Mouse (Mus musculus): ENCODE measurements at regions not wholly inside any gene's neighbourhood (a gene's known extent, or its start where the extent isn't known, plus 50 kb on each side); places are given as distances from the start of the nearest gene placed in this dataset.

- Histone ChIP-seq H3K4me1 (ENCODE audit: control insufficient read depth, insufficient read depth, low read length) (peaks cover 15% of the 10 kb centered on the region; the same call in 1 of the 2 replicates), H3K79me2 (ENCODE audit: control insufficient read depth, insufficient read depth, low read length) (no peaks in the 10 kb centered on the region), H3K36me3 (ENCODE audit: control insufficient read depth, insufficient read depth, low read length) (no peaks in the 10 kb centered on the region), H3K4me3 (ENCODE audit: insufficient read depth, low read depth, low read length) (no peak overlapping the region), H3K27ac (replicated peaks; ENCODE audit: insufficient read depth, low read depth, low read length) (peak overlapping the region; percentile 36), H3K9ac (ENCODE audit: low read depth, low read length) (no peak overlapping the region), H3K27me3 (ENCODE audit: control insufficient read depth, insufficient read depth, low read length) (no peaks in the 10 kb centered on the region)
- 20% methylated on average over 3 of the region's 3 CpGs for WGBS
- TF ChIP-seq POLR2A (IDR thresholded peaks at IDR 0.05; ENCODE audit: extremely low read depth, insufficient read depth, low read length) (no peak), CTCF (IDR thresholded peaks at IDR 0.05; ENCODE audit: low read depth, low read length) (no peak)
- DNase-seq (ENCODE audit: extremely low read depth, low read depth, low spot score): peak; percentile 94
These were observed 1379.4 kb upstream of the A1bg start for GRCm38 (mm10) chr15:62302233-62302632.

- Histone ChIP-seq H3K79me2 (ENCODE audit: control insufficient read depth, insufficient read depth, low read length) (no peaks in the 10 kb centered on the region), H3K9ac (ENCODE audit: low read depth, low read length) (no peak overlapping the region), H3K27me3 (ENCODE audit: control insufficient read depth, insufficient read depth, low read length) (no peaks in the 10 kb centered on the region), H3K36me3 (ENCODE audit: control insufficient read depth, insufficient read depth, low read length) (no peaks in the 10 kb centered on the region), H3K4me1 (ENCODE audit: control insufficient read depth, insufficient read depth, low read length) (peaks cover 15% of the 10 kb centered on the region; the same call in 1 of the 2 replicates), H3K27ac (replicated peaks; ENCODE audit: insufficient read depth, low read depth, low read length) (no peak overlapping the region), H3K4me3 (ENCODE audit: insufficient read depth, low read depth, low read length) (no peak overlapping the region)
- WGBS: 80% methylated on average over 3 of the region's 3 CpGs
- TF ChIP-seq POLR2A (IDR thresholded peaks at IDR 0.05; ENCODE audit: extremely low read depth, insufficient read depth, low read length) (no peak), CTCF (IDR thresholded peaks at IDR 0.05; ENCODE audit: low read depth, low read length) (no peak)
- no peak for DNase-seq (ENCODE audit: extremely low read depth, low read depth, low spot score)
These were observed 1378.8 kb upstream of the A1bg start for GRCm38 (mm10) chr15:62301567-62301966.

GRCm38 (mm10) chr15:62297138-62297537, 1374.3 kb upstream of the A1bg start:
- TF ChIP-seq CTCF (IDR thresholded peaks at IDR 0.05; ENCODE audit: low read depth, low read length) (no peak), POLR2A (IDR thresholded peaks at IDR 0.05; ENCODE audit: extremely low read depth, insufficient read depth, low read length) (no peak)

GRCm38 (mm10) chr15:62295233-62295927, 1372.6 kb upstream of the A1bg start:
- Histone ChIP-seq H3K36me3 (ENCODE audit: control insufficient read depth, insufficient read depth, low read length) (no peaks in the 10 kb centered on the region), H3K27ac (replicated peaks; ENCODE audit: insufficient read depth, low read depth, low read length) (peak overlapping the region; percentile 60), H3K27me3 (ENCODE audit: control insufficient read depth, insufficient read depth, low read length) (no peaks in the 10 kb centered on the region), H3K79me2 (ENCODE audit: control insufficient read depth, insufficient read depth, low read length) (no peaks in the 10 kb centered on the region), H3K4me1 (ENCODE audit: control insufficient read depth, insufficient read depth, low read length) (peaks cover 7% of the 10 kb centered on the region; the same call in 1 of the 2 replicates), H3K4me3 (ENCODE audit: insufficient read depth, low read depth, low read length) (no peak overlapping the region), H3K9ac (ENCODE audit: low read depth, low read length) (peak overlapping the region; percentile 5; the same call in 1 of the 2 replicates)
- WGBS: 31% methylated on average over 8 of the region's 8 CpGs
- TF ChIP-seq CTCF (IDR thresholded peaks at IDR 0.05; ENCODE audit: low read depth, low read length) (0 out of 2 replicates have a peak, but pooled peaks have one; percentile 2), POLR2A (IDR thresholded peaks at IDR 0.05; ENCODE audit: extremely low read depth, insufficient read depth, low read length) (no peak)
- DNase-seq (ENCODE audit: extremely low read depth, low read depth, low spot score): peak; percentile 98

More at GRCm38 (mm10) chr15:62297138-62297537, 1374.3 kb upstream of the A1bg start:
- H3K4me3 ChIP-seq (ENCODE audit: insufficient read depth, low read depth, low read length): no peak overlapping the region
- H3K27ac ChIP-seq (replicated peaks; ENCODE audit: insufficient read depth, low read depth, low read length): no peak overlapping the region
- peaks cover 12% of the 10 kb centered on the region; the same call in 1 of the 2 replicates for H3K4me1 ChIP-seq (ENCODE audit: control insufficient read depth, insufficient read depth, low read length)
- H3K79me2 ChIP-seq (ENCODE audit: control insufficient read depth, insufficient read depth, low read length): no peaks in the 10 kb centered on the region
- 97% methylated on average over 5 of the region's 5 CpGs for WGBS
- no peak for DNase-seq (ENCODE audit: extremely low read depth, low read depth, low spot score)
- no peaks in the 10 kb centered on the region for H3K27me3 ChIP-seq (ENCODE audit: control insufficient read depth, insufficient read depth, low read length)
- H3K9ac ChIP-seq (ENCODE audit: low read depth, low read length): no peak overlapping the region
- H3K36me3 ChIP-seq (ENCODE audit: control insufficient read depth, insufficient read depth, low read length): no peaks in the 10 kb centered on the region

GRCm38 (mm10) chr15:62294786-62295185, 1372.0 kb upstream of the A1bg start:
- WGBS: 10% methylated on average over 3 of the region's 3 CpGs

GRCm38 (mm10) chr15:62292876-62293275, 1370.1 kb upstream of the A1bg start:
- Histone ChIP-seq H3K4me1 (ENCODE audit: control insufficient read depth, insufficient read depth, low read length) (peaks cover 7% of the 10 kb centered on the region; the same call in 1 of the 2 replicates), H3K27ac (replicated peaks; ENCODE audit: insufficient read depth, low read depth, low read length) (no peak overlapping the region), H3K36me3 (ENCODE audit: control insufficient read depth, insufficient read depth, low read length) (no peaks in the 10 kb centered on the region), H3K4me3 (ENCODE audit: insufficient read depth, low read depth, low read length) (no peak overlapping the region), H3K79me2 (ENCODE audit: control insufficient read depth, insufficient read depth, low read length) (no peaks in the 10 kb centered on the region), H3K27me3 (ENCODE audit: control insufficient read depth, insufficient read depth, low read length) (no peaks in the 10 kb centered on the region), H3K9ac (ENCODE audit: low read depth, low read length) (no peak overlapping the region)
- no peak for DNase-seq (ENCODE audit: extremely low read depth, low read depth, low spot score)
- TF ChIP-seq CTCF (IDR thresholded peaks at IDR 0.05; ENCODE audit: low read depth, low read length) (no peak), POLR2A (IDR thresholded peaks at IDR 0.05; ENCODE audit: extremely low read depth, insufficient read depth, low read length) (no peak)
- WGBS: 84% methylated on average over 3 of the region's 3 CpGs

More at GRCm38 (mm10) chr15:62294786-62295185, 1372.0 kb upstream of the A1bg start:
- no peak for DNase-seq (ENCODE audit: extremely low read depth, low read depth, low spot score)
- Histone ChIP-seq H3K79me2 (ENCODE audit: control insufficient read depth, insufficient read depth, low read length) (no peaks in the 10 kb centered on the region), H3K9ac (ENCODE audit: low read depth, low read length) (peak overlapping the region; percentile 5; the same call in 1 of the 2 replicates), H3K36me3 (ENCODE audit: control insufficient read depth, insufficient read depth, low read length) (no peaks in the 10 kb centered on the region), H3K4me3 (ENCODE audit: insufficient read depth, low read depth, low read length) (no peak overlapping the region), H3K4me1 (ENCODE audit: control insufficient read depth, insufficient read depth, low read length) (peaks cover 7% of the 10 kb centered on the region; the same call in 1 of the 2 replicates), H3K27me3 (ENCODE audit: control insufficient read depth, insufficient read depth, low read length) (no peaks in the 10 kb centered on the region), H3K27ac (replicated peaks; ENCODE audit: insufficient read depth, low read depth, low read length) (peak overlapping the region; percentile 60; the same call in 1 of the 2 replicates)
- no peak for TF ChIP-seq CTCF (IDR thresholded peaks at IDR 0.05; ENCODE audit: low read depth, low read length)
- TF ChIP-seq POLR2A (IDR thresholded peaks at IDR 0.05; ENCODE audit: extremely low read depth, insufficient read depth, low read length): no peak
